Mouse (Mus musculus) small intestine, adult 2 months (tissue): ENCODE results near the gene Lima1.
A peak's percentile ranks its signal among the peaks of the same experiment; 100 is the strongest.

ENCODE experiments used
- CTCF ChIP-seq: fragments of 200-500 bp; IDR thresholded peaks from 2 replicates; pipeline ENCODE4 v1.5.1; 2012; ENCODE audit warnings: low read depth, mild to moderate bottlenecking, control low read depth, inconsistent platforms, low read length, moderate library complexity, mixed read lengths; ENCODE audit not compliant: insufficient replicate concordance, insufficient read length; ENCODE audit errors: extremely low read depth
- POLR2A ChIP-seq: fragments of 200-500 bp; IDR thresholded peaks from 2 replicates; pipeline ENCODE4 v1.6.1; 2012; ENCODE audit warnings: low read depth, mild to moderate bottlenecking, control low read depth, inconsistent platforms, low read length, moderate library complexity

DNA sequence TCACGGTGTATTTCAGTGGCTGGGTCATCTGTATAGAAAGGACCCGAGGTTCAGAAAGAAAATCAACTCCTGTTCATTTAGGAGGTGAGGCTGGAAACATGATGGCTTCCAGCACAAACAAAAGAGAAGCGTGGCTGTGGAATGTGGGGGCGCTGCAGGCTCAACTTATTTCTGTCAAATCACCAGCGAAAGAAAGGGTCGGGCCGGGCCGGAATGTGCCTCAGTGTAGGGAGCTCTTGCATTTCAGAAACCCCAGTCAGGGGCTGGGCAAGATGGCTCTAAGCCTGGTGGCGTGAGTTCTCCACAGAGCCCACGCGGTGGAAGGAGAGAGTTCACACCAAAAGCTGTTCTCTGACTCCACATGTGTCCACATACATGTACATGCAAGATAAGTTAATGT is 13.3 kb downstream of the Lima1 start:
- no peak for TF ChIP-seq POLR2A
- TF ChIP-seq CTCF, result 0 out of 2 replicates have a peak, but pooled peaks have one; percentile 18
